Mouse (Mus musculus): ENCODE measurements at regions not wholly inside any gene's neighbourhood (a gene's known extent, or its start where the extent isn't known, plus 50 kb on each side); places are given as distances from the start of the nearest gene placed in this dataset.

- Histone ChIP-seq H3K27ac (ENCODE audit: insufficient read depth, low read depth, low read length) (no peak overlapping the region), H3K4me1 (ENCODE audit: control insufficient read depth, insufficient read depth, low read length) (no peaks in the 10 kb centered on the region), H3K4me3 (ENCODE audit: insufficient read depth, low read depth, low read length) (no peak overlapping the region)
- no peak for TF ChIP-seq POLR2A (IDR thresholded peaks at IDR 0.05; ENCODE audit: insufficient read depth, low read depth, low read length)
- no peak for TF ChIP-seq CTCF (IDR thresholded peaks at IDR 0.05; ENCODE audit: insufficient read depth, low read depth, low read length)
- WGBS: 60% methylated on average over 3 of the region's 3 CpGs
Measured at GRCm38 (mm10) chr10:38458975-38459374, 362.6 kb downstream of the Rfpl4b start.

DNA sequence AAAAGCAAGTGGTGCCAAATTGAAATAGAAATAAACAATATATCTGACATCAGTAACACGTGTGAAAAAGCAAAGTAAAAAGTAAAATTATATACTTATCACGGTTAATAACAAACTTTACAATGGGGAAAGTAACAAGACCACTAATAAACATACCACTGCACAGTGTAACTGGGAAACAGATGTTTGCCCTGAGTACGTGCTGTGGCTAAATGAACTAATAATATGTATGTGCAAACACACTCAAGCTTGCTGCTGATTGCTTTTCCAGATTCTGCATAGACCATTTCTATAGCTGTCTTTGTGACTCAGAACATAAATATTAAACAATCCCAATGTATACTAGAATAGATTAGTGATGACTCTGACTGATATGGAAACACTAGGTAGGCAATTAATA is 363.2 kb downstream of the Rfpl4b start:
- H3K27ac ChIP-seq (ENCODE audit: insufficient read depth, low read depth, low read length): no peak overlapping the region
- H3K4me1 ChIP-seq (ENCODE audit: control insufficient read depth, insufficient read depth, low read length): no peaks in the 10 kb centered on the region
- H3K4me3 ChIP-seq (ENCODE audit: insufficient read depth, low read depth, low read length): no peak overlapping the region
- no peak for TF ChIP-seq POLR2A (IDR thresholded peaks at IDR 0.05; ENCODE audit: insufficient read depth, low read depth, low read length)
- no peak for TF ChIP-seq CTCF (IDR thresholded peaks at IDR 0.05; ENCODE audit: insufficient read depth, low read depth, low read length)
- 33% methylated on average over 3 of the region's 3 CpGs for WGBS

DNA sequence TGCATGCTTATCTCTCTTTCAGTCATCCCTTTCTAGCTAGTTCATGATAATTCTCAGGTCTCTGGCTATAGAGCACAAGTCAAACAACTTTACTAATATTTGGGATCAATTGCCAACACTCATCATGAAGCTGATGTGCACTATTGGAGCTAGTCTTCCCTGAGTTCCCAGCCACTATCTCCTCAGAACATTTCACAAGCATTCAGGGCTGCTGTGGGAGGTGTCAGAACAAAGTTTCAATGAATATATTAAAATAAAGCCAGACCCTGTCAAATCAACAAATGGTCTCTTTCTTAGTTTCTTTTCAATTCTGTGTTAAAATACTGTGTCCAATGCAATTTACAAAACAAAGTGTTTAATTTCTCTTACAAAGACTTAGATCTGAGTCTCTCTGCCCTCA is 364.8 kb downstream of the Rfpl4b start:
- Histone ChIP-seq H3K4me3 (ENCODE audit: insufficient read depth, low read depth, low read length) (no peak overlapping the region), H3K4me1 (ENCODE audit: control insufficient read depth, insufficient read depth, low read length) (no peaks in the 10 kb centered on the region), H3K27ac (ENCODE audit: insufficient read depth, low read depth, low read length) (no peak overlapping the region)
- no peak for TF ChIP-seq POLR2A (IDR thresholded peaks at IDR 0.05; ENCODE audit: insufficient read depth, low read depth, low read length)
- no peak for TF ChIP-seq CTCF (IDR thresholded peaks at IDR 0.05; ENCODE audit: insufficient read depth, low read depth, low read length)

DNA sequence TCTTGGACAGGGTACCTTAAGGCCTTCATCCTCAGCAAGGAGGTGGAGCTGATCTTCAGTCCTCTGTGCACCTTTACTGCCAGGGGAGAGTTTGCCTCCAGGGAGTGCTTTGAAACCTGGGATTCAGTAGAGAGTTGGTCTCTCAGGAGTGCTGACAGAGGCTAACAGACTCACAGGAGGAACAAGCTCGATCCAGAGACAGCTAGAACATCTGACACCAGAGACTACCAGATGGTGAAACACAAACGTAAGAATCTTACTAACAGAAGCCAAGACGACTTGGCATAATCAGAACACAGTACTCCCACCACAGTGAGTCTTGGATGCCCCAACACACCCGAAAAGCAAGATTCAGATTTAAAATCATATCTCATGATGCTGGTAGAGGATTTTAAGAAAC is 372.3 kb downstream of the Rfpl4b start:
- Histone ChIP-seq H3K4me1 (ENCODE audit: control insufficient read depth, insufficient read depth, low read length) (no peaks in the 10 kb centered on the region), H3K4me3 (ENCODE audit: insufficient read depth, low read depth, low read length) (no peak overlapping the region), H3K27ac (ENCODE audit: insufficient read depth, low read depth, low read length) (no peak overlapping the region)
- WGBS: 92% methylated on average over 4 of the region's 4 CpGs
- TF ChIP-seq CTCF (IDR thresholded peaks at IDR 0.05; ENCODE audit: insufficient read depth, low read depth, low read length): no peak
- no peak for TF ChIP-seq POLR2A (IDR thresholded peaks at IDR 0.05; ENCODE audit: insufficient read depth, low read depth, low read length)

DNA sequence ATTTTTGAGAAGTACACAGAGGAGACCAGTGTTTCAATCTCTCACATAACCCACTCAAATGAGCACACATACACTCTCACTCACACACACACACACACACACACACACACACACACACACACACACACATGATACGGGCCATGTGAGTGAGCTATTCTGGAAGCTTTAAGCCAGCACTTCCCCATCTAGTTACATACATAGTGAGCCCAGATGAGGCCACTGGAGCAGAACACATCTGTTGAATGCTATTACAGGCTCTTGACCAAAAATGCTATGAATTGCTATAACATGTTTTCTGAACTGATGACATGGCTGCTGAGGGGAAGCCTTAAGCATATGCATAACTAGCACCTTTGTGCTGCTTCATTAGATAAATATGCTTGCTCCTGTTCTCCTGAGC is 373.9 kb downstream of the Rfpl4b start:
- Histone ChIP-seq H3K4me3 (ENCODE audit: insufficient read depth, low read depth, low read length) (no peak overlapping the region), H3K4me1 (ENCODE audit: control insufficient read depth, insufficient read depth, low read length) (no peaks in the 10 kb centered on the region), H3K27ac (ENCODE audit: insufficient read depth, low read depth, low read length) (no peak overlapping the region)
- 96% methylated on average over 1 of the region's 1 CpGs for WGBS
- TF ChIP-seq POLR2A (IDR thresholded peaks at IDR 0.05; ENCODE audit: insufficient read depth, low read depth, low read length): no peak
- TF ChIP-seq CTCF (IDR thresholded peaks at IDR 0.05; ENCODE audit: insufficient read depth, low read depth, low read length): no peak

- Histone ChIP-seq H3K4me1 (ENCODE audit: control insufficient read depth, insufficient read depth, low read length) (no peaks in the 10 kb centered on the region), H3K27ac (ENCODE audit: insufficient read depth, low read depth, low read length) (no peak overlapping the region), H3K4me3 (ENCODE audit: insufficient read depth, low read depth, low read length) (no peak overlapping the region)
- TF ChIP-seq POLR2A (IDR thresholded peaks at IDR 0.05; ENCODE audit: insufficient read depth, low read depth, low read length) (no peak), CTCF (IDR thresholded peaks at IDR 0.05; ENCODE audit: insufficient read depth, low read depth, low read length) (no peak)
Measured at GRCm38 (mm10) chr10:38447256-38447655, 374.3 kb downstream of the Rfpl4b start.

DNA sequence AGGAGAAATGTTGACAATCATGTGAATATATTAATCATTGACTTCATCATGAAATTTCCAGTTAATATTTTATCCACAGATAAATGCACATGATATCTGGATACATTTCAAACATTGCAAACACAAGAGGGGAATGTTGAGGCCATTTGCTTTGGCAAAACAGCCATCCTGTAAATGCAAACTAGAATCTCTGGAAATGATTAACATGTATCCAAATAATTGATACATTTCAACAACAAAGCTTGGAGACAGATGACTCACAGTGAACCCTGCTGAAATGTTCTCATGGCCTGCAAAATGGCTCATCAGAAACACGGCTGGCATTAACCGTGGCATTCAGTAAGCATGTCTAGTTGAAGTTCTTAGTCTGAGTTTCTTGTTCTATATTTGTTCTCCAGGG is 382.3 kb downstream of the Rfpl4b start:
- H3K27ac ChIP-seq (ENCODE audit: insufficient read depth, low read depth, low read length): no peak overlapping the region
- no peaks in the 10 kb centered on the region for H3K4me1 ChIP-seq (ENCODE audit: control insufficient read depth, insufficient read depth, low read length)
- no peak overlapping the region for H3K4me3 ChIP-seq (ENCODE audit: insufficient read depth, low read depth, low read length)
- WGBS: 92% methylated on average over 2 of the region's 2 CpGs
- TF ChIP-seq POLR2A (IDR thresholded peaks at IDR 0.05; ENCODE audit: insufficient read depth, low read depth, low read length) (no peak), CTCF (IDR thresholded peaks at IDR 0.05; ENCODE audit: insufficient read depth, low read depth, low read length) (no peak)

DNA sequence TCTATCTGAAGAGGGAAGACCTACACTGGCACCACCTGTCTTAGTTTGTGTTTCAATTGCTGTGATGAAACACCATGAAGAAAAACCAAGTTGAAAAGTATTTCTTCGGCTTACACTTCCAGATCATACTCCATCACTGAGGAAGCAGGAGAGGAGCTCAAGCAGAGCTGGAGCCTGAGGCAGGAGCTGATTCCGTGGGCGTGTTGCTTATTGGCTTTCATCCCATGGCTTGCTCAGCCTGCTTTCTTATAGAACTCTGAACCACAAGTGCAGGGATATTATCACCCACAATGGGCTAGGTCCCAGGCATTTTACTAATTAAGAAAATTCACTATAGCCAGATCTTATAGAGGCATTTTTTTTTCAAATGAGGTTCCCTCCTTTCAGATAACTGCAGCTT is 384.7 kb downstream of the Rfpl4b start:
- TF ChIP-seq CTCF (IDR thresholded peaks at IDR 0.05; ENCODE audit: insufficient read depth, low read depth, low read length): no peak
- Histone ChIP-seq H3K27ac (ENCODE audit: insufficient read depth, low read depth, low read length) (no peak overlapping the region), H3K4me3 (ENCODE audit: insufficient read depth, low read depth, low read length) (no peak overlapping the region), H3K4me1 (ENCODE audit: control insufficient read depth, insufficient read depth, low read length) (no peaks in the 10 kb centered on the region)
- 65% methylated on average over 3 of the region's 3 CpGs for WGBS

DNA sequence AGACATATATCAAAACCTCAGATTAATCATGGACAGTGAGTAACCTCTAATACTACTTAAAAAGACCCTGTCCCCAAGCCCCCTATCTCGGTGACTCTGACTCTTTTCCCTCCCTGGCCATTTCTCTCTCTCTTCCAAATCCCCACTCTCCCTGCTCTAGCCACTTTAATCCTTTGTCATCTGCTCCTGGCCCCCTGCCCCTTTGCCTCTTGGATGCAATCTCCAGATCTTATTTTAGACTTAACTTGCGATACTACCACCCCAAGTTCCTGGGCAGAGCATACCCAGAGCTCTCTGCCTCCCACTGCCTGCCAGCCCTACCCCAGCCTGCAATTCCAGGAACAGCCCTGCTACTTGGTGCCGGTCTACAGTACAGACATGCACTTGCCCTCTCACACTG is 400.0 kb downstream of the Rfpl4b start:
- Histone ChIP-seq H3K4me1 (ENCODE audit: control insufficient read depth, insufficient read depth, low read length) (no peaks in the 10 kb centered on the region), H3K4me3 (ENCODE audit: insufficient read depth, low read depth, low read length) (no peak overlapping the region), H3K27ac (ENCODE audit: insufficient read depth, low read depth, low read length) (no peak overlapping the region)
- 68% methylated on average over 3 of the region's 3 CpGs for WGBS
- TF ChIP-seq CTCF (IDR thresholded peaks at IDR 0.05; ENCODE audit: insufficient read depth, low read depth, low read length) (no peak), POLR2A (IDR thresholded peaks at IDR 0.05; ENCODE audit: insufficient read depth, low read depth, low read length) (no peak)

DNA sequence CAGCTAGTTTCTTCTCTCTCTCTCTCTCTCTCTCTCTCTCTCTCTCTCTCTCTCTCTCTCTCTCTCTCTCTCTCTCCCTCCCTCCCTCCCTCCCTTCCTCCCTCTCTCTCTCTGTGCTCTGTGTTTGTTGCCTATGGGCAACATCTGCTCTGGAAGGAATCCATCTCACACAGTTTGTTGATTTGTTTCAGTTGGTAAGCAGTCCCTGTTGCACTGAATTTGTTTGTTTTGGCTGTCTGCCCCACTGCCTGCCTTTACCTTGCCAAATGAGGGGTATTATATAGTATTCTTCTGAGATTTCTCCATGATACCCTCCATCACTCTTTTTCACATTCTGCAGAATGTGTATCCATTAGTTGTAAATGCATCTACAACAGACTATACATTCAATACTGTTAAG is 401.8 kb downstream of the Rfpl4b start:
- H3K4me1 ChIP-seq (ENCODE audit: control insufficient read depth, insufficient read depth, low read length): no peaks in the 10 kb centered on the region
- TF ChIP-seq POLR2A (IDR thresholded peaks at IDR 0.05; ENCODE audit: insufficient read depth, low read depth, low read length): no peak
- no peak for TF ChIP-seq CTCF (IDR thresholded peaks at IDR 0.05; ENCODE audit: insufficient read depth, low read depth, low read length)
- H3K27ac ChIP-seq (ENCODE audit: insufficient read depth, low read depth, low read length): no peak overlapping the region
- H3K4me3 ChIP-seq (ENCODE audit: insufficient read depth, low read depth, low read length): no peak overlapping the region

Data from olfactory bulb, adult 2 months (tissue).